Mouse (Mus musculus): Measurements from ENCODE around the gene BC005537. TPM values are rescaled to one million over a fixed set of nuclear protein-coding genes. Genes with fewer than 3 reads are reported as not detected.

The BC005537 gene
- polyA plus RNA-seq, 1 experiment from 2014 or later: 14.4 TPM

DNA sequence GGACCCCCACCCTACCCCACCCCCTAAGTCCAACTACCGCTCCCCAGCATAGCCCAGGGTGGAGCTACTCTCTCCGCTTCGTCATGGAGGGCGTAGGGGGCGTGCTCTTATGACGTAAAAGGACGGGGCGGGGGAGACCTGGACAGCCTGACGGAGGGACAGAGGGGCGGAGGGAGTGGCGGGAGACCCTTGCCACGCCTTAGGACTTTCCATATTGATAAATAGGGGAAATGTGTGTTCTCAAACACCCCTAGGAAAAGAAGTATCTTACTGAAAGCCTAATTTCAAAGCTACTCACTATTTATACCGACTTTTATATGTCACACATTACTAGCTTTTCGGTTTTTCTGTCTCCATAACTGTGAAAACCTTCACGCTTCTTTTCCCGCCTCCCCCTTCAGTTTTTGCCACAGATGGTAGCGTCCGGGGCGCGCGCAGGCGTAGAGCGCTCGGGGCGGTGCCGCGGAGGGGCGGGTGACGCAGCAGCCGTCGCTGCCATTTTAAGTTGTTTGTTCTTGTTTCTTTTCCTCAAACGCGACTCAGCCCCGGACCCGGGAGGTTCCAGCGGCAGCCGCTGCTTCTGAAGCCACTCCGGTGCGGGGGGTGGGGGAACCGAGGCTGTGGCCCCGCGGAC is 666 bp upstream of the BC005537 start:
- Histone ChIP-seq H3K4me2 (replicated peaks) (peak overlapping the region; percentile 65), H3K27me3 (no peaks in the 10 kb centered on the region), H3K9me3 (replicated peaks) (no peaks in the 10 kb centered on the region), H3K27ac (replicated peaks) (peak overlapping the region; percentile 100), H3K4me1 (peaks cover 18% of the 10 kb centered on the region; the same call in 1 of the 2 replicates), H3K9ac (peak overlapping the region; percentile 99), H3K4me3 (replicated peaks) (peak overlapping the region; percentile 97), H3K36me3 (peaks cover 5% of the 10 kb centered on the region; the same call in 1 of the 2 replicates)
- under 1% methylated on average over 42 of the region's 42 CpGs for WGBS
- ATAC-seq (ENCODE audit: insufficient number of reproducible peaks, low FRiP score, low TSS enrichment, low read depth): peak; percentile 99

DNA sequence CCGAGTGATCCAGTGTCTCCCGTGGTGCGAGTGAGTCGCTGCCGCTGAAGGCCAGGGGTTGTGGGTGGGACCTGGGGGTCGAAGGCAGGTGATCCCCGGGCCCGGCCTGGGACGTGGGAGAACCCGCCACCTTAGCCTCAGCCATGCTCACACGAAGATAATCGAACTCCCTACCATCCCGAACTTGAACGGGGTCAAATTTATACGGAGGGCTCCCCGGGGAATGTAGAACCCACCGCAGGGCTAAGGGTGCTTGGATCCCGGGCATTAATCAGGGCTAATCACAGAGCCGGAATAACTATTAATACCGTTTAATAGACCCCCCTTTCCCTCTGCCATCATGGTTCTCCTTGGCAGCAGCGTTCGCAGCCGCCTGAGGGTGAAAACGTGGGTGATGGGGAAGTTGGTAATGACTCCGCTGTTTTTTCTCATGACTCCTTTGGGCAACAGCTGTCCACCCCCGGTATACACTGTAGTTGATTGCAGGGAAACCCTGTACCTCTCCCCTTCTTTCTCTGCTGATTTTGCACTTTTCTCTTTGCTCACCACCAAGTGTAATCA is 754 bp downstream of the BC005537 start:
- H3K36me3 ChIP-seq: peaks cover 13% of the 10 kb centered on the region
- peak overlapping the region; percentile 99 for H3K9ac ChIP-seq
- WGBS: under 1% methylated on average over 26 of the region's 26 CpGs
- no peak for ATAC-seq (ENCODE audit: insufficient number of reproducible peaks, low FRiP score, low TSS enrichment, low read depth)
- H3K9me3 ChIP-seq (replicated peaks): no peaks in the 10 kb centered on the region
- peak overlapping the region; percentile 97 for H3K4me3 ChIP-seq (replicated peaks)
- peak overlapping the region; percentile 65 for H3K4me2 ChIP-seq (replicated peaks)
- peaks cover 18% of the 10 kb centered on the region; the same call in 1 of the 2 replicates for H3K4me1 ChIP-seq
- H3K27ac ChIP-seq (replicated peaks): peak overlapping the region; percentile 100; the same call in 1 of the 2 replicates
- no peaks in the 10 kb centered on the region for H3K27me3 ChIP-seq

DNA sequence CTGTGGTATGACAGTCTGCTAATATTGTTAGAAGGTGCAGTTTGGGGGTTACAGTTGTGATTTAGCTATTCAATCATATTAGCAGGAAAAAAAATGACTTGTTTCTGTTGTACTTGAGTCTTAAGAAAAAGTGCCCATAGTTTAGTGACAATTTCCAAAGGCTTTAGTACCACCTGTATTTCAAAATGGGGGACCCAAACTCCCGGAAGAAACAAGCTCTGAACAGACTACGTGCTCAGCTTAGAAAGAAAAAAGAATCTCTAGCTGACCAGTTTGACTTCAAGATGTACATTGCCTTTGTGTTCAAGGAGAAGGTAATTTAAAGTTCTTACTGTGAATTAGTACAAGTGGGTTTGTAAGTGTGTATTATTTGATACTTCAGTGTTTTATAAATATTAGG is 1.7 kb downstream of the BC005537 start:
- 13% methylated on average over 2 of the region's 2 CpGs for WGBS
- Histone ChIP-seq H3K27me3 (no peaks in the 10 kb centered on the region), H3K9me3 (replicated peaks) (no peaks in the 10 kb centered on the region), H3K4me3 (replicated peaks) (peak overlapping the region; percentile 97), H3K9ac (0 out of 2 replicates have a peak overlapping the region, but pooled peaks have one; percentile 99), H3K36me3 (peaks cover 20% of the 10 kb centered on the region), H3K27ac (replicated peaks) (no peak overlapping the region), H3K4me2 (replicated peaks) (peak overlapping the region; percentile 65), H3K4me1 (peaks cover 18% of the 10 kb centered on the region; the same call in 1 of the 2 replicates)
- no peak for ATAC-seq (ENCODE audit: insufficient number of reproducible peaks, low FRiP score, low TSS enrichment, low read depth)

DNA sequence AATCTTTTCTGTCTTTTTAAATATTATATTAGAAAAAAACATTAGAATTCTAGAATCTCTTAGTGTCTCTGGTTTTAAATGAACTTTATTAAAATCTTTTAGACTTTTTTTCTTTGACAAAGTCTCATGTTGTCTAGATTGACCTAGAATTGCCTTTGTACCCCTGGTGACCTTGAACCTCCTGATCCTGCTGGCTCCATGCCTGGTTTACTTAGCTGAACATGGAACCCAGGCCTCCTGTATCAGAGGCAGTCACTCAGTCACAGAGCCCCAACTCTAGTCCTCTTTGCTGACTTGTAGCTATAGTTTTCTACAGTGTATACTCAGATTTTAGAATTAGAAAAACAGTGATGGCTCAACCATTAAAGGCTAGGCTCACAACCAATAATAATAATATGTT is 4.6 kb downstream of the BC005537 start:
- Histone ChIP-seq H3K4me3 (replicated peaks) (no peak overlapping the region), H3K9ac (no peak overlapping the region), H3K9me3 (replicated peaks) (no peaks in the 10 kb centered on the region), H3K4me1 (peaks cover 11% of the 10 kb centered on the region; the same call in 1 of the 2 replicates), H3K36me3 (peaks cover 40% of the 10 kb centered on the region), H3K4me2 (replicated peaks) (no peak overlapping the region), H3K27ac (replicated peaks) (no peak overlapping the region), H3K27me3 (no peaks in the 10 kb centered on the region)
- ATAC-seq (ENCODE audit: insufficient number of reproducible peaks, low FRiP score, low TSS enrichment, low read depth): no peak

DNA sequence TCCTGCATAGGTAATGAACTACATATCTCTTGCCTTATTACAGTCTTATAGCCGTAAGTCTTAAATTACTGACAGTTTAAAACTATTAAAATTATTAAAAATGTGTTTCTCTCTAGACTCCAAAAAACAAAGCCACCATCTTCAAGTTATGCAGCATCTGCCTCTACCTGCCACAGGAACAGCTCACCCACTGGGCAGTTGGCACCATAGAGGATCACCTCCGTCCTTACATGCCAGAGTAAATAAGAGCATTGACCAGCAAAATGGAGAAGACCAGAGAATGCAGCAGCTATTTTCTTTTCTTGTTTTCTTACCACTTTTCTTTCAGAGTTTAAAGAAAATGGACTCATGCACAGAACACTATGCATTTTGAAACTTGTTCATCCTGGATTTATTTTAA is 11.1 kb downstream of the BC005537 start:
- H3K27ac ChIP-seq (replicated peaks): no peak overlapping the region
- 89% methylated on average over 2 of the region's 2 CpGs for WGBS
- no peak for ATAC-seq (ENCODE audit: insufficient number of reproducible peaks, low FRiP score, low TSS enrichment, low read depth)
- no peak overlapping the region for H3K4me3 ChIP-seq (replicated peaks)
- peaks cover 54% of the 10 kb centered on the region for H3K36me3 ChIP-seq
- H3K9me3 ChIP-seq (replicated peaks): no peaks in the 10 kb centered on the region
- no peaks in the 10 kb centered on the region for H3K4me1 ChIP-seq
- no peak overlapping the region for H3K9ac ChIP-seq
- H3K27me3 ChIP-seq: no peaks in the 10 kb centered on the region
- H3K4me2 ChIP-seq (replicated peaks): no peak overlapping the region

DNA sequence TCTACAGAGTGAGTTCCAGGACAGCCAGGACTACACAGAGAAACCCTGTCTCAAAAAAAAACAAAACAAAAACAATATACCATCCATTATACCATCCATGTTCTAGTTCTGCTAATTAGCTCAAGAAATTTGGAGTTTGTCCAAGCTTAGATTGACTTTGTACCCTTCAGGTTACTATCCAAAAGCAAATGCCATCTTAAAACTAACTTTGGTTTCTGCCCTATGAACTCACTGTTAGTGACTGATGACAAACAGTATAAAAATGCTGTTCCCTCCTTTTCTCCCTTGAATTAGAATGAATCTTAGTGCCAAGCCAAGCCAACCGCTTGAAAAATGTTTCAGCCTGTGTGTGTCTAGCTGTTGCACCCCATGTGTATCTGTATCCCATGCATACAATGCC is 13.2 kb downstream of the BC005537 start:
- H3K27me3 ChIP-seq: no peaks in the 10 kb centered on the region
- no peak overlapping the region for H3K4me3 ChIP-seq (replicated peaks)
- H3K27ac ChIP-seq (replicated peaks): no peak overlapping the region
- no peak for ATAC-seq (ENCODE audit: insufficient number of reproducible peaks, low FRiP score, low TSS enrichment, low read depth)
- no peaks in the 10 kb centered on the region for H3K4me1 ChIP-seq
- no peaks in the 10 kb centered on the region for H3K9me3 ChIP-seq (replicated peaks)
- 81% methylated on average over 1 of the region's 1 CpGs for WGBS
- no peak overlapping the region for H3K4me2 ChIP-seq (replicated peaks)
- peaks cover 54% of the 10 kb centered on the region for H3K36me3 ChIP-seq
- no peak overlapping the region for H3K9ac ChIP-seq

DNA sequence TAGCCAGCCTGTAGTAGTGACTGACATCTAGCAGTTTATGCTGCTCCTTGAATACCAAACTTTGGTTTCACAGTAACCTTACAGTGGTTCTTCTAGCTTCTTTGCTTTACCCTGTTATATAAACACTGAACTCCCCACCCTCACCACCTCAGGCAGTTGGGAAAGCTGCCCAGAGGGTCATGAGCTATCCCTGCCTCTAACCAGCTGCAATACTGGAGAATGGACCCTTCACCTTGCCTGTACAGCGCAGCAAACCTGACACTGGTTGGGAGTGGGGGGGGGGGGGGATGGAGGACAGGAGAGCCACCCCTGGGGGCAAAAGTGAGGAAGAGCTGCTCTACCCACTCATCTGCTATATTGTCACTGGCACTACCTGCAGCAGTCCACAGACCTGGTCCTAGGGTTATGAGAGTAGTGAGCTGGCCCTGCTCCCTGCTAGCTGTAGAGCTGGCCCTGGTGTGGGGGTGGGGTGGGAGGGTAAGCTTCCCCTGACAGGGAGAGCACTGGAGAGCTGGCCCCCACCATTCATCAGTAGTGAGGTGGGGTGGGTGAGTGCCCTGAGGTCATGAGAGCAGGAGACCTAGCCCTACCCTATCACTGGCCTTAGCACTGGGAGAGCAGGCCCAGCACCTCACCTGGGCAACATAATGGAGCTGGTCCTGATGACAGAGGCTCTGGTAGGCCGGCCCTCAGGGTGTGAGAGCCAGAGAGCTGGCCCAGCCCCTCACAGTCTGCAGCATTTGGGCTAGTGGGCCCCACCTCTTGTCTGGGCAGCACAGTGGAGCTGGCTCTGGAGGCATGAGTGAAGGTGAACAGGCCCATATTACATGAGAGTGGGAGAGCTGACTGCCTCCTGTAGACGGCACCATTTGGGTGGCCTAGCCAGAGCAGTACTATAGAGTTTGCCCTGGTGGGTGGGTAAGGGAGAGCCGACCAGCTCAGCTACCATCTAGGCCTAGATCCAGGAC is 15.0 kb downstream of the BC005537 start:
- H3K36me3 ChIP-seq: peaks cover 40% of the 10 kb centered on the region
- 64% methylated on average over 4 of the region's 4 CpGs for WGBS
- peak; percentile 65 for ATAC-seq (ENCODE audit: insufficient number of reproducible peaks, low FRiP score, low TSS enrichment, low read depth)
- no peak overlapping the region for H3K9ac ChIP-seq
- no peaks in the 10 kb centered on the region for H3K27me3 ChIP-seq
- no peaks in the 10 kb centered on the region for H3K9me3 ChIP-seq (replicated peaks)
- no peak overlapping the region for H3K4me3 ChIP-seq (replicated peaks)
- H3K27ac ChIP-seq (replicated peaks): no peak overlapping the region
- no peaks in the 10 kb centered on the region for H3K4me1 ChIP-seq
- H3K4me2 ChIP-seq (replicated peaks): no peak overlapping the region

DNA sequence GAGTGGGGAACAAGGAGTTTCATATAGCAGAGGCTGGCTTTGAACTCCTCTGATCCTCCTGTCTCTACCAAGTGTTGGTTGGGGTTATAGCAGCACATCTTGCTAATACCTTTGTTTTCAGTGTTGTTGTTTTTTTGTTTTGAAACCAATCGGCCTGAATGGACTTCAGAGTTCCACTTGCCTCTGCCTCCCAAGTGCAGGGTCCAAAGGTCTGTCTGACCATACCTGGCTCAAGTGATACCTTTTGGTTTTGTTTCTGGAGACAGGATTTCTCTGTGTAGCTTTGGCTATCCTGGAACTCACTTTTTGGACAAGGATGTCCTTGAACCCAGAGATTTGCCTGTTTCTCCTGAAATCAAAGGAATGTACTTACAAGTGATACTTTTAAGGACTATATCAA is 18.5 kb downstream of the BC005537 start:
- Histone ChIP-seq H3K4me2 (replicated peaks) (no peak overlapping the region), H3K4me1 (no peaks in the 10 kb centered on the region), H3K4me3 (replicated peaks) (no peak overlapping the region), H3K9me3 (replicated peaks) (no peaks in the 10 kb centered on the region), H3K27ac (replicated peaks) (no peak overlapping the region), H3K9ac (no peak overlapping the region), H3K27me3 (no peaks in the 10 kb centered on the region), H3K36me3 (peaks cover 18% of the 10 kb centered on the region)
- no peak for ATAC-seq (ENCODE audit: insufficient number of reproducible peaks, low FRiP score, low TSS enrichment, low read depth)
- WGBS: 79% methylated on average over 1 of the region's 1 CpGs

DNA sequence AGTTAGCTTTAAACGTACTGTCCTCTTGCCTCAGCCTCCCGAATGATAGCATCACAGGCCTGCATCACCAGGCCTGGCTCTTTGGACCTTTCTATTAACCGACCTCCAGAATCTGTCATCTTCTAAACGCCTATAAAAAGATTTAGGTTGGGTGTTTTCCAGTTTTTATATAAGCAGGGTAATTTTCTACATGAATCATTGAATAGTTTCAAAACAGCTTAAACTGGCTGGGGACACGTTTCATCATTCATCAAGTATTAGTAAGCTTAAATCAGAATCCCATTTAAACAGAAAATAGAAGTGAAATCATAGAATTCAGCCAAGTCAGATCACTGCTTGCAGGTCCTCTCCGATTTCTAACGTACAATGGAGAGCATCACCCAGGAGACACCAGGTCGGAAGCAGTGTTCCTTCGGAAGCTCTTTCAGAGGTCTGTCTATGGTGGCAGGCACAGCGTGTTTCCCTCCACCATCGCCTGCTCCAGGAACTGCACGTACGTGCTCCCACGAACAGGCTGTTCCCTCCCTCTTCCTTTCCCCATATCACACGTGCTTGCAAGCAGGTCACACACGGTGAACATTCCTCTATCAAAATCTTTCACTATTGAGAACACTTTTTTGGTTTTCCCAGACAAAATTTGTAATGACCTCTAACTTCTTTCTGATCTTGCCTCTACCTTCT is 21.3 kb downstream of the BC005537 start:
- H3K4me3 ChIP-seq (replicated peaks): no peak overlapping the region
- H3K9me3 ChIP-seq (replicated peaks): no peaks in the 10 kb centered on the region
- WGBS: 84% methylated on average over 16 of the region's 16 CpGs
- H3K4me1 ChIP-seq: no peaks in the 10 kb centered on the region
- no peak for ATAC-seq (ENCODE audit: insufficient number of reproducible peaks, low FRiP score, low TSS enrichment, low read depth)
- H3K27ac ChIP-seq (replicated peaks): no peak overlapping the region
- no peaks in the 10 kb centered on the region for H3K27me3 ChIP-seq
- peaks cover 14% of the 10 kb centered on the region; the same call in 1 of the 2 replicates for H3K36me3 ChIP-seq
- no peak overlapping the region for H3K9ac ChIP-seq
- no peak overlapping the region for H3K4me2 ChIP-seq (replicated peaks)

DNA sequence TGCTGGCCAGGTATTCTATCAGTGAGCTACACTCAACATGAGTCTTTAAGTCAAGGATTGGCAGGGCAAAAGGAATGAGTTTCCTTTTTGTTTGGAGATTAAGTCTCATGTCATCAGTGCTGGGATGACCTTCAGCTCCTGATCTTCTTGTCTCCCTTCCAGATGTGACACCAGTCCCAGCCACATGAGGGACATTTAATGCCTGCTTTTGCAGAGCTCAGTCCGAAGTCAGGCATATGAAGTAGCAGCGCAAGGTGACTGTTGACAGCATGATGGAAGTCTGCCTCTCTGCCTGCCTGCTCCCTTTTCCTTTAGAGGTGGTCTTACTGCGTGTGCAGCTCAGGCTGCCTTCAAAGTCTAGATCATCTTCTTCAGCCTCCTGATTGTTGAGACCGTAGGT is 23.2 kb downstream of the BC005537 start:
- H3K4me2 ChIP-seq (replicated peaks): no peak overlapping the region
- no peaks in the 10 kb centered on the region for H3K4me1 ChIP-seq
- H3K9me3 ChIP-seq (replicated peaks): no peaks in the 10 kb centered on the region
- H3K9ac ChIP-seq: no peak overlapping the region
- no peak overlapping the region for H3K4me3 ChIP-seq (replicated peaks)
- H3K36me3 ChIP-seq: peaks cover 3% of the 10 kb centered on the region; the same call in 1 of the 2 replicates
- H3K27ac ChIP-seq (replicated peaks): no peak overlapping the region
- H3K27me3 ChIP-seq: no peaks in the 10 kb centered on the region
- ATAC-seq (ENCODE audit: insufficient number of reproducible peaks, low FRiP score, low TSS enrichment, low read depth): no peak
- WGBS: 87% methylated on average over 4 of the region's 4 CpGs

DNA sequence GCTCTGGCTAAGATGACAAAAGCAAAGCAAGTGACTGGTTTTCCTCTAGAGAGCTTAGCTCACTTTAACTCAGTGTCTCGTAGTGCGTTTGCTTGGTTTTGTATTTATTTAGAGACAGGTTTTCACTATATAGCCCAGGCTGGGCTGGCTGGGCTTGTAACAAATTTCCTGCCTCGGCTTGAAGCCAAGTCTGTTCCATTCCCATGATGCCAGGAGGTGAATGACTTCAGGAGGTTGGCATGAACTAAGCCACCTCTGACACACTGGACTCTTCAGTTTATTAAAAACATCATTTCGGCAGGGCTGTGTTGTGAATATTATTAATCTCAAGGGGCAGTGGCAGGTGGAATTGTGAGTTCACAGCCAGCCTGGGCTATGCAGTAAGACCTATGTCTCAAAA is 24.1 kb downstream of the BC005537 start:
- Histone ChIP-seq H3K36me3 (no peaks in the 10 kb centered on the region), H3K9ac (no peak overlapping the region), H3K4me3 (replicated peaks) (no peak overlapping the region), H3K4me2 (replicated peaks) (no peak overlapping the region), H3K27ac (replicated peaks) (no peak overlapping the region), H3K9me3 (replicated peaks) (no peaks in the 10 kb centered on the region), H3K27me3 (no peaks in the 10 kb centered on the region), H3K4me1 (peaks cover under 1% of the 10 kb centered on the region; the same call in 1 of the 2 replicates)
- 81% methylated on average over 4 of the region's 4 CpGs for WGBS
- ATAC-seq (ENCODE audit: insufficient number of reproducible peaks, low FRiP score, low TSS enrichment, low read depth): no peak

Measured in embryonic facial prominence, embryonic 15.5 days (tissue).